Mouse (Mus musculus): ENCODE measurements around the gene Nrm. TPM values are rescaled to one million over a fixed set of nuclear protein-coding genes. Genes with fewer than 3 reads are reported as not detected.
"Not testable (repeated sequence)": the region's sequence is repeated elsewhere in the genome, so short reads cannot be mapped to it uniquely, and the experiment has no call there.

Gene Nrm
- total RNA-seq, 4 experiments from 2014 or later: 1.7 to 2.9 (median 1.8) TPM

DNA sequence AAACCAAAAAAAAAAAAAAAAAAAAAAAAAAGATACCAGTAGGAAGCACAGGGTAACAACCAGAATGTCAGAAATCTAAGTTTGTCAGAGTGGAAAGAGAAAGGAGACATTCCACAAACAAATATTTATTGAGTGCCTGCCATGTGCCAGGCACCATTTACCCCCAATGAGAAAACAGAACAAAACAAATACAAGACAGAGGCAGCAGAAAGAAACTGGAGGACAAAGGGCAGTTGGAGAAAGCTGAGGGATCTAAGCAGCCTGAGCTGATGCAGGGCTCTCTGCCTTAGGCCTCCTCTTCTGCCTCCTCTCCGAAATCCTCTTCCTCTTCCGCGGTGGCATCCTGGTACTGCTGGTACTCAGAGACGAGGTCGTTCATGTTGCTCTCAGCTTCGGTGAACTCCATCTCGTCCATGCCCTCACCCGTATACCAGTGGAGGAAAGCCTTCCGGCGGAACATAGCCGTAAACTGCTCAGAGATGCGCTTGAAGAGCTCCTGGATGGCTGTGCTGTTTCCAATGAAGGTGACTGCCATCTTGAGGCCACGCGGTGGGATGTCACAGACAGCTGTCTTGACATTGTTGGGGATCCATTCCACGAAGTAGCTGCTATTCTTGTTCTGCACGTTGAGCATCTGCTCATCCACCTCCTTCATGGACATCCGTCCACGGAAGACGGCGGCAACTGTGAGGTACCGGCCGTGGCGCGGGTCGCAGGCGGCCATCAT is 26.3 kb upstream of the Nrm start:
- DNase-seq (ENCODE audit: low spot score): no peak

DNA sequence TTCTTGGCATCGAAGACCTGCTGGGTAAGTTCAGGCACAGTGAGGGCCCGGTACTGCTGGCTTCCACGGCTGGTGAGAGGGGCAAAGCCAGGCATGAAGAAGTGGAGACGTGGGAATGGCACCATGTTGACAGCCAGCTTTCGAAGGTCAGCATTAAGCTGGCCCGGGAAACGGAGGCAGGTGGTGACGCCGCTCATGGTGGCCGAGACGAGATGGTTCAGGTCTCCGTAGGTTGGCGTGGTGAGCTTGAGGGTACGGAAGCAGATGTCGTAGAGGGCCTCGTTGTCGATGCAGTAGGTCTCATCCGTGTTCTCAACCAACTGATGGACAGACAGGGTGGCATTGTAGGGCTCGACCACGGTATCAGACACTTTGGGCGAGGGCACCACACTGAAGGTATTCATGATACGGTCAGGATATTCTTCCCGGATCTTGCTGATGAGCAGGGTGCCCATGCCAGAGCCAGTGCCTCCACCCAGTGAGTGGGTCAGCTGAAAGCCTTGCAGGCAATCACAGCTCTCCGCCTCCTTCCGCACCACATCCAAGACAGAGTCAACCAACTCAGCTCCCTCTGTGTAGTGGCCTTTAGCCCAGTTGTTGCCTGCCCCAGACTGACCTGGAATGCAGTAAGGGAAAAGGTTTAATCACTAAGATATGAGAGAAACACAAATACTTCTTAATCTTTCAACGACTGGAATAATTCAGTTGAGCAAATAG is 25.5 kb upstream of the Nrm start:
- no peak for DNase-seq (ENCODE audit: low spot score)

DNA sequence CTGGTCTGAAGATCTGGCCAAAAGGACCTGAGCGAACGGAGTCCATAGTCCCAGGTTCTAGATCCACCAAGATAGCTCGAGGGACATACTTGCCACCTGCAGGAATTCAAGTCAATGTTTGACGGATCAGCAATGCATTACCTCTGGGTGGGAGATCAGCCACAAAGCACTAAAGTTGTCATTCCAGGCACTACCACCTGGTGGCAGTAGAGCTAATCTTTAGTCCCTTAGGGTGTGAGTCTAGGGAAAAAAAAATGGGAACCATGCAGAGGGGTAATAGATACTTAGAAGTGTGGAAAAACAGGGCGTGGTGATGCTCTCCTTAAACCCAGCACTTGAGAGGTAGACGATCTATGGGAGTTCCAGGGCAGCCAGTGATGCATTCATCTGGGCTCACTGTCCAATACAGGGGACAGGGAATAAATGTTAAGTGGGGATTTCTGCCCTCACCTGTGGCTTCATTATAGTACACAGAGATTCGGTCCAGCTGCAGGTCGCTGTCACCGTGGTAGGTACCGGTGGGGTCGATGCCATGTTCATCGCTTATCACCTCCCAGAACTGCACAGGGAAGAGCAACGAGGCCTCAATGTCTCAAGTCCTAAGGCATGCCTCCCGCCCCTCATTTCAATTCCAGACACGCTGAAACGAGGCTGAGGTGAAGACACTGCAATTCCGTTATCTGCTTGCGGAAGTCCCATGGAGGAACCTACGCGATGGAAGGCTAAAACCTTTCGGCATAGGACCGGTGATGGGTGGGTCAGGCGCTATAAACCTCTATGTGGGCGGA is 24.7 kb upstream of the Nrm start:
- DNase-seq (ENCODE audit: low spot score): peak; percentile 89

DNA sequence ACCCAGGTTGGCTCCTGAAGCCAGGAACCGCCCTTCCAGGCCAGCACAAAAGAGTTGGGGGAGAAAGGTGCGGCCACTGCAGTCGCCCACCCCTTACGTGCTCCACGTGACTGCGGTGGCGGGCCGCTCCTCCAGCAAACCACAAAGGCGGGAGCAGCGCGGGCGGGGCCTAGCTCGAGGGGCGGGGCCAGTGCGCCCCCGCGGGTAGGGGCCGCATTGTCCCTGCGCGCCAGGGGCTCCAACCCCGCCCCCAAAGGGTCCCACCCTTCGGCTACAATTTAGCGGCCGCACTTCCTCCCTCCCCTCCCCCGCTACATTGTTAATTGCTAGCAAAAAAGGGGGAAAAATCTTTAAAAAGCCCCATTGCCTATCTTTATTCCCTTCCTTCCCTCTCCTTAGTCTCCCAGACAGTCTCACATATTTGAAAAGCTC is 24.1 kb upstream of the Nrm start:
- DNase-seq (ENCODE audit: low spot score): peak; percentile 86

DNA sequence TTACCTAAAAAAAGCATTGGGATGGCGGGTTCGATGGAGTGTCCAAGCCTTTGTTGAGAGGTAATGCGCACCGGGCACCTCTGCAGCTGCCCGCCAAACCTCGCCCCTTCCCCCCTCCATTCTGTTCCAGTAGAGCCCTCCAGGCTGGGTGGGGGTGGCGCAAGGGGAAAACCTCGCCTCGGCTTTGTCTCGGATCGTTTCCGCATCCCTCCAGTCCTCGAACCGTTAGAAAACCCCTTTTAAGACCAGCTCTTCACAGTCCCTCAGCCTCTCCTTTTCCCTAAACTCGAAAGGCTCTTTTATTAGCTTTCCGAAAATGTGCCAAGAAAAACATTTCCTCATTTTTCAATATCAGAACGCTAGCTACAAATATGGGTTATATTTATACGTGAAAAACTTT is 23.6 kb upstream of the Nrm start:
- DNase-seq (ENCODE audit: low spot score): no peak

DNA sequence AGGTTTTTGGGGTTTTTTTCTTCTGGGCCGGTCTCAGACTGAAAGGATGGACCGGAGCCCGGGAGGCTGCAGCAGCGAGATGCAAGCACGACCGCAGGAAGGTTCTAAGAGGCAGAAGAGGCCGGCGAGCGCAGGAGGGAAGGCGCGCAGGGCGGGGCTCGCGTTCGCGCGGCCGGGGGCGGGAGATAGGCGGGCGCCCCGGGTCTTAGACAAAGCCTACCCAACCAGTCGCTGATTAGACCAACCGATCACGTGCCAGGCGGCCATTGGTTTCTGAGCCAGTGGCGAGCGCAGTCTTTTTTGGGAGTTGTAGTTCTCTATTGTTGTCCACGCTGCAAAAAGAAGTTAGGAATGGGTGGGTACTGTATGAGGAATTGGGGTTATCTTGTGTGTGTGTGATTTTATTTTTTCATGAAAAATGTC is 23.0 kb upstream of the Nrm start, which contains the start of gene Tubb5:
TSS of gene Tubb5 (minus strand) at position 185 of the 423 bp plus-strand sequence.
- DNase-seq (ENCODE audit: low spot score): peak; percentile 97

DNA sequence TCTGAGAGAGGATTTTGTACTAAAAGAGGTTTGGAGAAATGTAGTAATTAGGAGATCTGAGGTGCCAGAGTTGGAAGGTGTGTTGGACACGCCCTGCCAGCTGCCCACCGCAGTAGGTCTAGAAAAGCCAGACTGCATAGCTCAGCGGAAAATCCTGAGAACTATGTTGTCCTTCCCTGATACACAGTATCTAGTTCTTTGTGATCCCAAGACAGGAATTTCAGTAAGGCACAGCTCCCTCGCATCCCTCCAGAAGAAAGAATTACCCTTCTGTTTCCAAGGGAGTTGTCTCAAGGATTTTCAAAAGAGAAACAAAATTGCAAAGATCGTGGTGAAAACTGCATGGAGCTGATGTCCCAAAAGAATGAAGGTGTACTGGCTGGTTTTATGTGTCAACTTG is 22.5 kb upstream of the Nrm start:
- DNase-seq (ENCODE audit: low spot score): no peak

DNA sequence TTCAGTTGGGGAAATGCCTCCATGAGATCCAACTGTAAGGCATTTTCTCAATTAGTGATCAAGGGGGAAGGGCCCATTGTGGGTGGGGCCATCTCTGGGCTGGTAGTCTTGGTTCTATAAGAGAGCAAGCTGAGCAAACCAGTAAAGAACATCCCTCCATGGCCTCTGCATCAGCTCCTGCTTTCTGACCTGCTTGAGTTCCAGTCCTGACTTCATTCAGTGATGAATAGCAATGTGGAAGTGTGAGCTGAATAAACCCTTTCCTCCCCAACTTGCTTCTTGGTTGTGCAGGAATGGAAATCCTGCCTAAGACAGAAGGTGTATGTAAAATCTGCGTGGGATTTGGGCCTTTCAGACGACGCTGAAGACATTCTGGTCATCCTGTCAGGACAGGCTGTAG is 22.1 kb upstream of the Nrm start:
- not testable (repeated sequence) for DNase-seq (ENCODE audit: low spot score)

DNA sequence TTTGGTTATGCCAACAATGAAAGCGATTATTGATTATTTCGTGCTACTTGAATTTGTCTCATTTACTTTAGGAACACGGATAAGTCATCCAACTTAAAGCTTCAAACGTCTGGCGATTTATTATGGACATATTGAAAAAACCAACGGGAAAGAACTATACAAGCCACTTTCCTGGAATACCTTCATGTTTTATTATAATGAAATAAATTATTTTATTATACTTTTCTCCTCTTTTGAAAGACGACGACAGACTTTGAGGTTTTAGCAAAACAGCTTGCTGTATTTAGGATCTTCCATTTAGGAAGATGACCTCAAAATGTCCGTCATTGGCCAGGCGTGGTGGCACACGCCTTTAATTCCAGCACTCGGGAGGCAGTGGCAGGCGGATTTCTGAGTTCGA is 20.6 kb upstream of the Nrm start:
- DNase-seq (ENCODE audit: low spot score): no peak

DNA sequence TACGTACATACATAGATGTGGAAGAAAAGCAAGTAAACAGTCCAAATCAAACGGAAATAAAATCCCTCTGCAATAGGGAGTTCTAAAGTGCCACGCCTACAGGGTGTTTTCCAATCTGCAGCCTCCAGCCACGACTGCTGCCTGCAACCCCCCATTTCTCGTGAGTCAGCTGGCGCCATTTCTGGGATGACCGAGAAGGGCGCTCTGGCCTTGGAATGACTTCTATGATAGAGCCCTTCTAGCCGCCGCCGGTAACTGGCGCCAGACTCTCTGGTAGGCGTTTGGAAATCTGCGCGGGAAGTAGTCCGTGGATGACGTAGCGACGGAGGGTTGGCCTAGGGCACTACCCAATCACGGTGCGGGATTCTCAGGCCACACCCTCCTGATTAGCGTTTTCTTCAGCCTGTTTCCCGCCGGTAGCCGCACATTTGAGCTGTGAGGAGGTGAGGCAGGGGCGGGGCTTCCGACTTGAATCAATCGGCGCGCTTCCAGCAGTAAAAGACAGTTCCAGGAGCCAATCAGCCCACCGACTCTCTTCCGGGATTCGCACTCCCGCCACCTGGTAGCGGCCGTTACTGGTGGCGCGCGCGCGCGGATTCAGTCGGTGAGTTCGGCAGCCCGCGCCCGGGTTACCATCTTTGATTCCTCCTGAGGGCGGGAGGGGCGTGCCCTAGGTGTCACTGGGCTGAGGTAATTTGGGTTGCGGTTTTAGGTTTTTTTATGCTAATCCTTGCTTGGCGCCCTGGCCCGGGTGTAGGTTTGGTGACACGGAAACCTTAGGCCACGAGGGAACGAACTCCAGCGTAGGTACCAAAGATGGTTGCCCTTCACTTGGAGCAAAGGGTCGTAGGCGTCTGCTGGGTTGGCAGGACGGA is 19.8 kb upstream of the Nrm start, which contains the start of gene Mdc1:
TSS of gene Mdc1 (plus strand) at position 440 of the 875 bp plus-strand sequence.
- DNase-seq (ENCODE audit: low spot score): peak; percentile 100

DNA sequence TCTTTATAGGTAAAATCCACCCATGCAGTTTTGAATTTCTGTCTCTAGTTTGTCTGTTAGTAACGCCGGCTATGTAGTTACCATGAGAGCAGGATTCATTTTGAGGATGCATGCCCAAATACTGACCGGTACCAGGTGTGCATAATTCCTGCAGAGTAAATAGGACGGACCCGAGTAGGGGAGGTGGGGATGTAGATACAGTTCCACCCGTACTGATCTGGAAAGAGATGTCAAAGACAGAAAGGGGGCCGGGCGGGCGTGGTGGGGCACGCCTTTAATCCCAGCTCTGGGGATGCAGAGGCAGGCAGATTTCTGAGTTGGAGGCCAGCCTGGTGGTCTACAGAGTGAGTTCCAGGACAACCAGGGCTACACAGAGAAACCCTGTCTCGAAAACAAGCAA is 19.1 kb upstream of the Nrm start:
- DNase-seq (ENCODE audit: low spot score): no peak

DNA sequence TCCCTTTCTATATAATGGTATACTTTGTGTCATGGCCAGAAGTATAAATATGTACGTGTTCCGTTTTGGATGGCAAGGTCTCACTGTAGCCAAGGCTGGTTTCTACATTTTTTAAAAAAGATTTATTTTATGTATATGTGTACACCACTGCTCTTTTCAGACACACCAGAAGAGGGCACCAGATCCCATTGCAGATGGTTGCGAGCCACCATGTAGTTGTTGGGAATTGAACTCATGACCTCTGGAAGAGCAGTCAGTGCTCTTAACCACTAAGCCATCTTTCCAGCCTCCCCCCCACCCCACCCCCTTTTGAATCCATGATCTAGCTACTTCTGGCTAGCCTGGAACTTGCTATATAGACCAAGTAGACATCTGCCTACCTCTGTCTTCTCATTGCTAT is 17.6 kb upstream of the Nrm start:
- no peak for DNase-seq (ENCODE audit: low spot score)

DNA sequence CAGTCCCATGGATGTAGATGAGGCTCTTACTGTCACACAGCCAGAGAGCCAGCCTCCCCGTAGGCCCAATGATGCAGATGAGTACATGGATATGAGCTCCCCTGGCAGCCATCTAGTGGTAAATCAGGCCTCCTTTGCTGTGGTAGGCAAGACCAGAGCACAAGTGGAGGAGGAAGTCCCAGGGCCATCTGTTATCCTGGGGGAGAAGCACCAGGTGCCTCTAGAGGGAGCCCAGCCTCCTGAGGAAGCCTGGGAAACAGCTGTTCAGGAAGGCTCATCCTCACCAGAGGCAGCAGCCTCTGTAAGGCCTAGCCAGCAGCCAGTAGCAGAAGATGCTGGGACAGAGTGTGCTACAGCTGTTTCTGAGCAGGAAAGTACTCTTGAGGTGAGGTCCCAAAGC is 13.0 kb upstream of the Nrm start:
- no peak for DNase-seq (ENCODE audit: low spot score)

DNA sequence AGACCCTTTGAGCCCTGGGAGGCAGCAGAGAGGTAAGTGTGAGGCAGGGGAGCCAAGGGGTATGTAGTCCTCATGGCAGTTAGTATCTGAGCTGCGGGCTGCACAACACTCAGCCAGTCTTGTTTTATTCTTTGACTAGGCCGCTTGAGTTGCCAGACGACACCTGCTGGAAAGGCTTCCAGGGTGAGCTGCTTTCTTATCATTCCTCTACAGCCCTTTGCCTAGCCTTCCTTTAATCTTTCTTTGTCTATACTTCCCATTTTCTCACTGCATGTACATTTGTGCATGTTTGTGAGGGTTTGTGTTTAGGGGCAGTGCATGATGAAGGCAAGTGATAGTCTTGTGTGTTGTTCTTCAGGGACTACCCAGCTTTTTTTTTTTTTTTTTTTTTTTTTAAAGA is 10.1 kb upstream of the Nrm start:
- DNase-seq (ENCODE audit: low spot score): no peak

DNA sequence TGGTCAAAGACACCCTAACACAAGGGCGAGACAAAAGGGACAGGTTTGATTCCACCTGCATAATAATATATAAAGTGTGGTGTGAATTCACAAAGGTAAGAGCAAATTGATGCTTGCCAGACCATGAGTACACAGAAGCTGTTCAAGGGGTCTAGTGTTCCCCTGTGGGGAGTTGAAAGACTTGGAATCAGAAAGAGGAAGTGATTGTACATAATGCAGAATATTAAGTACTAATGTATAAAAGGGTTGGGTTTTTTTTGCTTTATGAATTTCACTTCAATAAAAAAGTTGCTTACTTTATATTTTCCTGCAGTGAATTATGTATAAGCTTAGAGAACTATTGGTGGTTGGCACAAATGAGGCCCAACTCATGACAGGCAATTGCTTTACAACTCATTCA is 1.7 kb upstream of the Nrm start:
- no peak for DNase-seq (ENCODE audit: low spot score)

DNA sequence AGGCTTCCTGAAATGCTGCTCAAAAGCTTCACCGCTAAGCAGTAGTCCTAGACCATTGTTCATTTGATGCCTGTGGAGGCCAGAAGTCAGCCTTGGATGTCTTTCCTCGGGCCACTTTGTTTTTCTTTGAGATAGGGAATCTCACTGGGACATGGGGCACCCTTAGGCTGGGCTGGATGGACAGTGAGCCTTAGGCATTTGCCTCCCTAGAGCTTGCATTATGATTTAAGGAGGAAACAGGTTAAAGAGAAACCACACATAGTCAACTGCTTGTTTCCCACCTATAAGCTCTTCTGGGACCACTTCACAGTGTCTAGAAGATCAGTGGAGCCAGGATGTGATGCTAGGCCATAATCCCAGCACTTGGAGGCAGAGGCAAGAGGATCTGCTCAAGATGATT is 1.3 kb upstream of the Nrm start:
- no peak for DNase-seq (ENCODE audit: low spot score)

DNA sequence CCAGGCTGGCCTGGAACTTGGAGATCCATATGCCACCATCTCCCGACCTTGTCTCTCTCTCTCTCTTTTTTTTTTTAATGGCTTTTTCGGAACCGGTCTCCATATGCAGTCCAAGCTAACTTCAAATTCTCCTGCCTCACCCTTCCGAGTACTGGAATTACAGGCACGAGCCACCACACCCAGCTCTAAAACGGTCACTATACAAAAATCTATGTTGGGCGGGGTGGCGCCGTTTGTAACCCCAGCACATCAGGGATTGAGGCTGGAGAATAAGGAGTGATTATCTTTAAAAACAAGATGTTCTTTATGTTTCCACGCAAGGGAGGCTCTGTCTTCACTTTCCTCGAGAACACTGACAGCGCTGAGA is 304 bp upstream of the Nrm start:
- DNase-seq (ENCODE audit: low spot score): no peak

DNA sequence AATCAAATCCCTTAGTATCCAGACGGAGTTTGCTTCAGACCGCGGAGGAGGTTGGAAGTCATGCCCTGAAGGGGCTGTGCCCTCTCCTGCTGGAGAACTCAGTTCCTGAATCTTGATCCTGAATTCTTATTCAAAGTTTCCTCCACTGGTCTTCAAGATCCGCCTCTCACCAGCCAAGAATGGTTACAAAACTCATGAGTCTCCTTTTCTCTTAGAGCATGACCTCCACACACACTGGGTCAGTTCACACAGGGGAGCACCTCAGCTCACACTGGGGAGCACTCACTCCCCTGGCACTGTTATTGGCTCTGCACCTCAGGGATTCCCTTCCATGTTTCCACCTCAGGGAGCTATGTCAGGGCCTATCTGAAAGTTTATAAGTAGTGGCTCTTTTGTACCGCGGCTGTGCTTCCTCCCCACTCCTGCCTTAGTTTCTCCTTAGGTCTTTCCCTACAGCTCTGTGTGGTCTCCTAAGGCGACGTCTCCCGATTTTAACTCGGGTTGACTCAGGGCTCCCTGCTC is 3.8 kb downstream of the Nrm start:
- DNase-seq (ENCODE audit: low spot score): no peak

DNA sequence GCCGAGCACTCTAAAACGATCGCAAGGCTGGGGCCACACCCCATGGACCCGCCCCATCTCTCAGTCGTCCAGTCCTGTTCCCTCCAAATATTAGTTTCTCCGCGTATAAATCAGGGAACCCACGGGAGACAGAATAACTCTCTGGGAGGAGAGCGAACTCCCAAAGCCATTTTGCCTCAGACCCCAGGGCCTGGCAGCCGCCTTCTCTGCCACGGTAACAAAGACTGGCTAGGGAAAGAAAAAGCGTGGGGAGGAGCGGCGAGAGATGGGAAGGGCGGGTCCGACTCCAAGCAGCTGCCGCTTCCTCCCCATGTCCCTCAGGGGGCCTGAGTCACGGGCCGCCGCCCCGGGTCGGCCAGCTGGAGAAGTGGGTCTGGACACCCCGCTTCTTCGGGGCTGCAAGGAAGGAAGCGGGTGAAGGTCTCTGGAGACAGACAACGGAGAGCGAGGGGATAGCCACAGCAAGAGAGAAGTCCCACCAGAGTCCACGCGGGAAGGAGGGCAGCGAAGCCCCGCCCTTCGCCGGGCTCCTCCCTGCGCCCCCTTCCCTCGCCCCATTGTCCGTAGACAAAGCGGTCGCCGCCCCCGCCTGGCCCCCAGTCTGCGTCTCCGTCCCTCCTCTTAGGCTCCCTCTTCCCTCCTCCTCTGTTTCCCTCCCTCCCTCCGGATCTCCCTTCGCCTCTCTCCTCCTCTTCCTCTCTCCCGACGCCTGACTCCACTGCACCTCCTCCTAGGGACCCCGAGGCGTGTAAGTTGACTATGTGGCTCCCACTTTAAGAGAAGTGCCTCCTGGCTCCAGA is 4.6 kb downstream of the Nrm start, which contains the start of gene Ppp1r18:
TSS of gene Ppp1r18 (plus strand) at position 113 of the 800 bp plus-strand sequence.
- DNase-seq (ENCODE audit: low spot score): peak; percentile 87

DNA sequence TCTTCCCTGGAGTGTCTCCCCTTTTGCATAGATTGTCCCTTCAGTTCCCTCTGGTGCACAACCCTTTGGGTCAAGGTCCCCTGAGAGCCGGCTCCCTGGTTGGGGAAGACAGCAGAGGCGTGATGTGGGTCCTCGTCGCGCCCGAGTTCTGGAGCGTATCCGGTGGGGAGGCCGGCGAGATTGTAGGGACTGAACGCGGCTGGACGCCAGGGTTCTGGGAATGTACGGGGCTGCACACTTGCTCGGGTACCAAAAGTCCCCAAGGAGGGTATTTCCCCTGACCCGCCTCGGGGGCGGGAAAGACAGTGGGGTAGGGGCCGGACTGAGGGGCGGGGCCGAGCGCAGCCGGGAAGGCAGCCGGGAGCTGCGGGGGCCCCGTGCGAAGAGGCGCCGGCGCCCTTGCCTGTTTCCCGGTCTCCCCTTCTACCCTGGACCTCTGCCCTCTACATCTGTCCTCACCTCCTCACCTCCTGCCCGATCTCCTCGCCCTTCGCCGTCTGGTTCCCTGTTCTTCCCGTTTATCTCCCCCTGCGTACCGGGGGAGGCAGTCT is 5.2 kb downstream of the Nrm start:
- DNase-seq (ENCODE audit: low spot score): no peak
